Mouse (Mus musculus) testis, postnatal 10 days (tissue): ENCODE measurements around the gene Socs7.

Experiments used
- DNase-seq: peaks from one replicate; pipeline ENCODE4 v3.0.0; 2021; ENCODE audit warnings: low spot score

Socs7 gene

GRCm38 (mm10) chr11:97343619-97344018, 18.7 kb upstream of the Socs7 start:
- peak; percentile 69 for DNase-seq

- no peak for DNase-seq
Measured at GRCm38 (mm10) chr11:97345446-97345845, 16.9 kb upstream of the Socs7 start.

- DNase-seq = no peak
Measured at GRCm38 (mm10) chr11:97346383-97346782, 16.0 kb upstream of the Socs7 start.

GRCm38 (mm10) chr11:97347291-97347690, 15.1 kb upstream of the Socs7 start:
- DNase-seq = no peak

- DNase-seq = peak; percentile 94
Measured at GRCm38 (mm10) chr11:97350035-97350434, 12.3 kb upstream of the Socs7 start.

- no peak for DNase-seq
Measured at GRCm38 (mm10) chr11:97352027-97352684, 10.2 kb upstream of the Socs7 start, which contains the start of gene Gpr179. TSS of gene Gpr179 (minus strand) at chr11:97352077.

- no peak for DNase-seq
Measured at GRCm38 (mm10) chr11:97352935-97353597, 9.3 kb upstream of the Socs7 start.

- no peak for DNase-seq
Measured at GRCm38 (mm10) chr11:97354646-97355045, 7.7 kb upstream of the Socs7 start.

- no peak for DNase-seq
Measured at GRCm38 (mm10) chr11:97355247-97355646, 7.1 kb upstream of the Socs7 start.

- DNase-seq = peak; percentile 81
Measured at GRCm38 (mm10) chr11:97357663-97358062, 4.7 kb upstream of the Socs7 start.

- DNase-seq = peak; percentile 69
Measured at GRCm38 (mm10) chr11:97362649-97362942, 245 bp downstream of the Socs7 start.

GRCm38 (mm10) chr11:97362943-97363643, 742 bp downstream of the Socs7 start:
- peak; percentile 67 for DNase-seq

- DNase-seq = no peak
Measured at GRCm38 (mm10) chr11:97363644-97363995, 1.3 kb downstream of the Socs7 start.

- DNase-seq = no peak
Measured at GRCm38 (mm10) chr11:97365556-97365955, 3.2 kb downstream of the Socs7 start.

GRCm38 (mm10) chr11:97368501-97368900, 6.2 kb downstream of the Socs7 start:
- DNase-seq = no peak

GRCm38 (mm10) chr11:97370329-97371091, 8.2 kb downstream of the Socs7 start:
- DNase-seq = no peak

GRCm38 (mm10) chr11:97372159-97372864, 10.0 kb downstream of the Socs7 start:
- DNase-seq = no peak

GRCm38 (mm10) chr11:97373402-97373801, 11.1 kb downstream of the Socs7 start:
- DNase-seq = no peak

GRCm38 (mm10) chr11:97380036-97380435, 17.7 kb downstream of the Socs7 start:
- DNase-seq = no peak

GRCm38 (mm10) chr11:97383017-97383416, 20.7 kb downstream of the Socs7 start:
- DNase-seq = no peak

- no peak for DNase-seq
Measured at GRCm38 (mm10) chr11:97383764-97384163, 21.4 kb downstream of the Socs7 start.

GRCm38 (mm10) chr11:97387811-97388210, 25.5 kb downstream of the Socs7 start:
- no peak for DNase-seq
